Comparison of ENCODE assay signal across 9 mouse cellular contexts in the genomic region with DNA sequence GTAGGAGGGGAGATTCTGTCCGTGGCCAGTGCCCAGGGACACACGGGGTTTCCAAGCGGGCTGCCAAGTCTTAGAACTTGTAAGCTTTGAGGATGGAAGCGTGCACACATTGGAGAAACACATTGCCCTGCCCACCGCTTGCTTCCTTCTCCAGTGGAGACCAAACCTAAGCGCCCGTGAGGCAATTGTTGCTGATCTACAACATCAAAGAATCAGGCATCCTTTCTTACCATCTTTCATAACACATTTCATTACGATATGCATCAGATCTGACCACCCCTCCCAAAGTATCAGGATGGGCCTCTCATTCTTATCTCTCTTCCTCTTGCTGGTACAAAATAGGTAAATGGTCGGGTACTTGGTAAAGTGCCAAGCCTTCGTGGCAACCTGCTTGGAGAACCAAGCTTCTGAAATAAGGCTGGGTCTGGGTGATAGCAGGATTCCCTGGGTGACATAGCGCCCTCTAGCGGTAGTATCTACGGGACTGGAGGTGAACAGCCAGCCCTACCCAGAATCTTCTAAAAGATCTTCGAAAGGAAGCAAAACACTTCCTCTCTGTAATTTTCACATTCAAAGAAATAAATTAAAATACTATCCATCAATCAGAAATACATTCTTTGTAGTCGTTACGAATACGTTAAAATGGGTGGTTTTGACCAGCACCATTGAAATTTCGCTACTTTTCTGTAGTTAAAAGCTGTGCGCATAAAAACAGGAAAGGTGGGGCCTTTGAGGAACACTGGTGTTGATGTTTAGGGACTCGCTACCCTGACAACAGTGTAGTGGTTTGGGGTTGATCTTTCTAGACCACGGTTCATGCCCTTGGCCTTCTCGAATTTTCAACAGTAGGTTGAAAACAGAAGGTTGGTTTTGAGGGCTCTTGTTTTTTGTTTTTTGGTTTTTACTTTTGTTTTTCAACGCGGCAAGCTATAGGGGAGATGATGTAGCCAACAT. TPM values are rescaled to one million over a fixed set of nuclear protein-coding genes. Genes with fewer than 3 reads are reported as not detected.
DNase-seq lines count a peak whose midpoint lies in the region; ATAC-seq and TF ChIP-seq lines count a peak whose summit lies in the region.
"Had no signal": no experiment of that assay in that cellular context is flagged by ENCODE, and none has a peak within 500 bp of the region (broad histone marks: within the 10 kb centered on the region; RNA-seq: fewer than 3 reads in every experiment).

No protein-coding gene starts in this region.

- TF ChIP-seq EP300 in stomach, postnatal 0 days (optimal IDR thresholded peaks at IDR 0.05), result no peak

- H3K27me3 ChIP-seq in forebrain, postnatal 0 days (ENCODE audit: insufficient read depth, low read length), result no peaks in the 10 kb centered on the region
- H3K27me3 ChIP-seq in forebrain, embryonic 15.5 days, result no peaks in the 10 kb centered on the region
- H3K27me3 ChIP-seq in heart, embryonic 10.5 days (ENCODE audit: insufficient read depth, poor library complexity, severe bottlenecking), result peaks cover 2% of the 10 kb centered on the region; the same call in 1 of the 2 replicates
- no peaks in the 10 kb centered on the region for H3K27me3 ChIP-seq in midbrain, postnatal 0 days (ENCODE audit: insufficient read depth, low read length)
- no peaks in the 10 kb centered on the region for H3K27me3 ChIP-seq in stomach, postnatal 0 days (ENCODE audit: control insufficient read depth, insufficient read depth, low read length)
- H3K27me3 ChIP-seq: lung, embryonic 15.5 days had no signal

- H3K9me3 ChIP-seq in forebrain, postnatal 0 days (ENCODE audit: low read length), result no peaks in the 10 kb centered on the region
- no peaks in the 10 kb centered on the region for H3K9me3 ChIP-seq in forebrain, embryonic 15.5 days
- no peaks in the 10 kb centered on the region for H3K9me3 ChIP-seq in heart, embryonic 10.5 days
- H3K9me3 ChIP-seq in midbrain, postnatal 0 days (ENCODE audit: low read length), result no peaks in the 10 kb centered on the region
- H3K9me3 ChIP-seq in stomach, postnatal 0 days (ENCODE audit: control insufficient read depth, low read length), result no peaks in the 10 kb centered on the region
- H3K9me3 ChIP-seq: lung, embryonic 15.5 days had no signal

- no peaks in the 10 kb centered on the region; the same call in 1 of the 2 replicates for H3K4me1 ChIP-seq in forebrain, postnatal 0 days (ENCODE audit: insufficient read depth)
- 0 out of 2 replicates have a peak, but pooled peaks cover 6% of the 10 kb centered on the region for H3K4me1 ChIP-seq in forebrain, embryonic 15.5 days
- H3K4me1 ChIP-seq in heart, embryonic 10.5 days, result peaks cover 14% of the 10 kb centered on the region; the same call in 1 of the 2 replicates
- H3K4me1 ChIP-seq in midbrain, postnatal 0 days (ENCODE audit: insufficient read depth, low read length), result 0 out of 2 replicates have a peak, but pooled peaks cover 3% of the 10 kb centered on the region
- H3K4me1 ChIP-seq in stomach, postnatal 0 days (replicated peaks; ENCODE audit: control insufficient read depth, insufficient read depth), result no peaks in the 10 kb centered on the region; the same call in 1 of the 2 replicates

- no peak overlapping the region for H3K4me2 ChIP-seq in forebrain, postnatal 0 days (ENCODE audit: low read depth)
- no peak overlapping the region for H3K4me2 ChIP-seq in forebrain, embryonic 15.5 days (replicated peaks)
- no peak overlapping the region for H3K4me2 ChIP-seq in midbrain, postnatal 0 days (ENCODE audit: low read depth, low read length, poor library complexity, severe bottlenecking)
- H3K4me2 ChIP-seq in stomach, postnatal 0 days (replicated peaks; ENCODE audit: low read depth), result no peak overlapping the region
- H3K4me2 ChIP-seq: lung, embryonic 15.5 days had no signal

- DNase-seq in forebrain, postnatal 0 days, result peak; percentile 45
- DNase-seq in R1 (ENCODE audit: low read depth, low spot score), result peak; percentile 76
- DNase-seq in cerebellum, postnatal 14 days, result peak; percentile 85 to 93
- DNase-seq in heart, embryonic 10.5 days (ENCODE audit: low spot score), result peak; percentile 69
- peak; percentile 54 to 83 for DNase-seq in left cerebral cortex, postnatal 10 days (ENCODE audit: extremely low spot score in 1 of 2, low spot score in 2 of 2)
- DNase-seq in midbrain, postnatal 0 days (ENCODE audit: low spot score), result peak; percentile 56
- DNase-seq in stomach, postnatal 0 days (ENCODE audit: low spot score), result peak; percentile 63

- intact Hi-C loops in left cerebral cortex, postnatal 10 days (cut with DNase I), result no loop called here

- H3K9ac ChIP-seq in forebrain, postnatal 0 days, result no peak overlapping the region
- H3K9ac ChIP-seq in forebrain, embryonic 15.5 days (replicated peaks), result no peak overlapping the region
- no peak overlapping the region for H3K9ac ChIP-seq in midbrain, postnatal 0 days (replicated peaks; ENCODE audit: low read length, poor library complexity, severe bottlenecking)
- H3K9ac ChIP-seq in stomach, postnatal 0 days (ENCODE audit: low read length), result no peak overlapping the region
- H3K9ac ChIP-seq: lung, embryonic 15.5 days had no signal

- 68% methylated on average over 24 of the region's 24 CpGs for WGBS in forebrain, postnatal 0 days
- WGBS in forebrain, embryonic 15.5 days, result 70% methylated on average over 24 of the region's 24 CpGs
- 65% methylated on average over 24 of the region's 24 CpGs for WGBS in heart, embryonic 10.5 days
- WGBS in midbrain, postnatal 0 days, result 69% methylated on average over 24 of the region's 24 CpGs
- WGBS in stomach, postnatal 0 days, result 71% methylated on average over 24 of the region's 24 CpGs

- no peaks in the 10 kb centered on the region for H3K36me3 ChIP-seq in forebrain, postnatal 0 days (ENCODE audit: insufficient read depth)
- H3K36me3 ChIP-seq in forebrain, embryonic 15.5 days, result no peaks in the 10 kb centered on the region
- H3K36me3 ChIP-seq in heart, embryonic 10.5 days, result no peaks in the 10 kb centered on the region
- H3K36me3 ChIP-seq in midbrain, postnatal 0 days (ENCODE audit: insufficient read depth, low read length), result no peaks in the 10 kb centered on the region
- H3K36me3 ChIP-seq in stomach, postnatal 0 days (ENCODE audit: control insufficient read depth, insufficient read depth, low read length), result no peaks in the 10 kb centered on the region
- H3K36me3 ChIP-seq: lung, embryonic 15.5 days had no signal

- ATAC-seq in forebrain, postnatal 0 days, result no peak
- ATAC-seq in forebrain, embryonic 15.5 days (replicated peaks), result no peak
- no peak for ATAC-seq in midbrain, postnatal 0 days (ENCODE audit: low FRiP score)
- ATAC-seq in stomach, postnatal 0 days (ENCODE audit: low FRiP score, low TSS enrichment), result no peak

- no peak overlapping the region for H3K27ac ChIP-seq in forebrain, postnatal 0 days (ENCODE audit: low read depth, low read length)
- no peak overlapping the region for H3K27ac ChIP-seq in forebrain, embryonic 15.5 days (replicated peaks)
- no peak overlapping the region for H3K27ac ChIP-seq in heart, embryonic 10.5 days
- no peak overlapping the region for H3K27ac ChIP-seq in midbrain, postnatal 0 days (ENCODE audit: low read depth, low read length)
- H3K27ac ChIP-seq in stomach, postnatal 0 days (replicated peaks), result no peak overlapping the region
- H3K27ac ChIP-seq: lung, embryonic 15.5 days had no signal

- H3K4me3 ChIP-seq in forebrain, postnatal 0 days (ENCODE audit: low read depth, low read length), result no peak overlapping the region
- H3K4me3 ChIP-seq in forebrain, embryonic 15.5 days, result no peak overlapping the region
- no peak overlapping the region for H3K4me3 ChIP-seq in heart, embryonic 10.5 days
- no peak overlapping the region for H3K4me3 ChIP-seq in midbrain, postnatal 0 days (ENCODE audit: low read depth, low read length)
- H3K4me3 ChIP-seq in stomach, postnatal 0 days (ENCODE audit: low read depth, low read length), result no peak overlapping the region
- H3K4me3 ChIP-seq: lung, embryonic 15.5 days had no signal

- TF ChIP-seq CTCF in forebrain, postnatal 0 days (IDR thresholded peaks at IDR 0.05; ENCODE audit: low read depth), result peak; percentile 63
- peak; percentile 70 for TF ChIP-seq CTCF in midbrain, postnatal 0 days (IDR thresholded peaks at IDR 0.05)
- TF ChIP-seq CTCF in stomach, postnatal 0 days (IDR thresholded peaks at IDR 0.05; ENCODE audit: low read depth), result peak; percentile 81

RNA-seq across cellular contexts. Expression of a gene that starts 2.1 kb away (rescaled TPM):
- 0.23 and 0.62 TPM in 2 replicates for total RNA-seq in forebrain, postnatal 0 days (2014; rRNA removed)
- 0.28 and 0.47 TPM in 2 replicates for polyA plus RNA-seq in forebrain, postnatal 0 days (2015; fragmentation: Nextera tagmentation; extraction: Ambion mirVana)
- polyA plus RNA-seq in forebrain, embryonic 15.5 days (2015; fragmentation: Nextera tagmentation; extraction: Ambion mirVana), result 0.36 and 0.41 TPM in 2 replicates
- polyA plus RNA-seq in heart, embryonic 10.5 days (2016; fragmentation: Nextera tagmentation; extraction: Ambion mirVana), result 0.11 and 0.35 TPM in 2 replicates
- 1 to 10 TPM; 4.8 to 5.2 TPM for total RNA-seq in left cerebral cortex, postnatal 10 days (2021)
- total RNA-seq in midbrain, postnatal 0 days (2014; rRNA removed), result 0.55 and 1.2 TPM in 2 replicates
- 0.32 and 0.39 TPM in 2 replicates for polyA plus RNA-seq in midbrain, postnatal 0 days (2015; fragmentation: Nextera tagmentation; extraction: Ambion mirVana)
- 0.51 and 0.61 TPM in 2 replicates for polyA plus RNA-seq in stomach, postnatal 0 days (2015; fragmentation: Nextera tagmentation; extraction: Ambion mirVana)

RNA-seq across cellular contexts. Expression of a gene that starts 17.6 kb away (rescaled TPM):
- 21.3 and 21.5 TPM in 2 replicates for total RNA-seq in forebrain, postnatal 0 days (2014; rRNA removed)
- polyA plus RNA-seq in forebrain, postnatal 0 days (2015; fragmentation: Nextera tagmentation; extraction: Ambion mirVana), result 56.9 and 63.6 TPM in 2 replicates
- polyA plus RNA-seq in forebrain, embryonic 15.5 days (2015; fragmentation: Nextera tagmentation; extraction: Ambion mirVana), result 68.0 and 77.6 TPM in 2 replicates
- 47.9 and 56.7 TPM in 2 replicates for polyA plus RNA-seq in heart, embryonic 10.5 days (2016; fragmentation: Nextera tagmentation; extraction: Ambion mirVana)
- 10 to 100 TPM; 42.8 to 45.5 TPM for total RNA-seq in left cerebral cortex, postnatal 10 days (2021)
- 21.0 and 37.5 TPM in 2 replicates for total RNA-seq in midbrain, postnatal 0 days (2014; rRNA removed)
- 64.2 and 67.3 TPM in 2 replicates for polyA plus RNA-seq in midbrain, postnatal 0 days (2015; fragmentation: Nextera tagmentation; extraction: Ambion mirVana)
- 32.6 and 38.5 TPM in 2 replicates for polyA plus RNA-seq in stomach, postnatal 0 days (2015; fragmentation: Nextera tagmentation; extraction: Ambion mirVana)
